15 mouse cellular contexts compared by ENCODE assay signal in genomic region chr15:31176566-31176965, GRCm38 (mm10). TPM values are rescaled to one million over a fixed set of nuclear protein-coding genes. Genes with fewer than 3 reads are reported as not detected.
DNase-seq lines count a peak whose midpoint lies in the region; ATAC-seq and TF ChIP-seq lines count a peak whose summit lies in the region.
"Had no signal": no experiment of that assay in that cellular context is flagged by ENCODE, and none has a peak within 500 bp of the region (broad histone marks: within the 10 kb centered on the region; RNA-seq: fewer than 3 reads in every experiment).

No protein-coding gene starts in this region.

- no peaks in the 10 kb centered on the region for H3K4me1 ChIP-seq in forebrain, postnatal 0 days (ENCODE audit: insufficient read depth)
- H3K4me1 ChIP-seq in forebrain, embryonic 13.5 days = 0 out of 2 replicates have a peak, but pooled peaks cover 5% of the 10 kb centered on the region
- H3K4me1 ChIP-seq in midbrain, embryonic 14.5 days (ENCODE audit: control insufficient read depth, insufficient read depth, low read length) = no peaks in the 10 kb centered on the region
- no peaks in the 10 kb centered on the region for H3K4me1 ChIP-seq in midbrain, embryonic 10.5 days
- no peaks in the 10 kb centered on the region for H3K4me1 ChIP-seq in intestine, postnatal 0 days (replicated peaks; ENCODE audit: control insufficient read depth, insufficient read depth, low read length)
- H3K4me1 ChIP-seq in neural tube, embryonic 14.5 days (ENCODE audit: control insufficient read depth, insufficient read depth, low read length) = no peaks in the 10 kb centered on the region
- H3K4me1 ChIP-seq: embryonic facial prominence, embryonic 13.5 days; midbrain, embryonic 12.5 days had no signal

- no peaks in the 10 kb centered on the region for H3K27me3 ChIP-seq in forebrain, postnatal 0 days (ENCODE audit: insufficient read depth, low read length)
- H3K27me3 ChIP-seq in forebrain, embryonic 13.5 days = no peaks in the 10 kb centered on the region
- no peaks in the 10 kb centered on the region for H3K27me3 ChIP-seq in midbrain, embryonic 14.5 days (ENCODE audit: control insufficient read depth, insufficient read depth, low read length)
- no peaks in the 10 kb centered on the region for H3K27me3 ChIP-seq in midbrain, embryonic 10.5 days (ENCODE audit: low read depth, poor library complexity, severe bottlenecking)
- no peaks in the 10 kb centered on the region for H3K27me3 ChIP-seq in intestine, postnatal 0 days (replicated peaks; ENCODE audit: control insufficient read depth, insufficient read depth, low read length)
- H3K27me3 ChIP-seq in neural tube, embryonic 14.5 days (ENCODE audit: control insufficient read depth, insufficient read depth, low read length) = no peaks in the 10 kb centered on the region
- H3K27me3 ChIP-seq: embryonic facial prominence, embryonic 13.5 days; midbrain, embryonic 12.5 days had no signal

- DNase-seq in forebrain, postnatal 0 days = peak; percentile 18
- DNase-seq in midbrain, embryonic 14.5 days = peak; percentile 42
- DNase-seq in midbrain, embryonic 10.5 days (ENCODE audit: low spot score) = no peak
- no peak for DNase-seq in lung, postnatal 36 days
- no peak for DNase-seq in cerebellum, adult 18-20 months
- DNase-seq: cerebellum, postnatal 36 days; heart, postnatal 36 days; layer of hippocampus, postnatal 36 days; thymus, postnatal 36 days had no signal

- WGBS in forebrain, postnatal 0 days = 49% methylated on average over 8 of the region's 8 CpGs
- 47% methylated on average over 8 of the region's 8 CpGs for WGBS in forebrain, embryonic 13.5 days
- 54% methylated on average over 8 of the region's 8 CpGs for WGBS in midbrain, embryonic 14.5 days
- 58% methylated on average over 8 of the region's 8 CpGs for WGBS in midbrain, embryonic 10.5 days
- WGBS in intestine, postnatal 0 days = 29% methylated on average over 8 of the region's 8 CpGs
- WGBS in neural tube, embryonic 14.5 days = 31% methylated on average over 8 of the region's 8 CpGs

- H3K4me2 ChIP-seq in forebrain, postnatal 0 days (ENCODE audit: low read depth) = no peak overlapping the region
- no peak overlapping the region for H3K4me2 ChIP-seq in forebrain, embryonic 13.5 days
- no peak overlapping the region for H3K4me2 ChIP-seq in midbrain, embryonic 14.5 days (ENCODE audit: low read length)
- H3K4me2 ChIP-seq in intestine, postnatal 0 days (replicated peaks; ENCODE audit: low read depth) = peak overlapping the region; percentile 51; the same call in 1 of the 2 replicates
- H3K4me2 ChIP-seq in neural tube, embryonic 14.5 days (ENCODE audit: low read depth, low read length) = peak overlapping the region; percentile 7; the same call in 1 of the 2 replicates
- H3K4me2 ChIP-seq: embryonic facial prominence, embryonic 13.5 days; midbrain, embryonic 12.5 days had no signal

- H3K27ac ChIP-seq in forebrain, postnatal 0 days (ENCODE audit: low read depth, low read length) = no peak overlapping the region
- no peak overlapping the region for H3K27ac ChIP-seq in forebrain, embryonic 13.5 days
- no peak overlapping the region for H3K27ac ChIP-seq in midbrain, embryonic 14.5 days (replicated peaks; ENCODE audit: low read depth, low read length)
- H3K27ac ChIP-seq in midbrain, embryonic 10.5 days (replicated peaks) = no peak overlapping the region; the same call in 1 of the 2 replicates
- no peak overlapping the region for H3K27ac ChIP-seq in intestine, postnatal 0 days (ENCODE audit: low read depth, low read length)
- no peak overlapping the region for H3K27ac ChIP-seq in neural tube, embryonic 14.5 days (ENCODE audit: low read depth, low read length)
- H3K27ac ChIP-seq: embryonic facial prominence, embryonic 13.5 days; midbrain, embryonic 12.5 days had no signal

- peak; percentile 47; the same call in 1 of the 2 replicates for ATAC-seq in forebrain, postnatal 0 days
- no peak for ATAC-seq in forebrain, embryonic 13.5 days
- no peak for ATAC-seq in midbrain, embryonic 14.5 days (ENCODE audit: low FRiP score, low TSS enrichment)
- ATAC-seq in intestine, postnatal 0 days = no peak
- peak; percentile 88 for ATAC-seq in neural tube, embryonic 14.5 days (ENCODE audit: low read depth)
- ATAC-seq: lung, postnatal 0 days had no signal

- H3K36me3 ChIP-seq in forebrain, postnatal 0 days (ENCODE audit: insufficient read depth) = no peaks in the 10 kb centered on the region
- H3K36me3 ChIP-seq in forebrain, embryonic 13.5 days (ENCODE audit: poor library complexity, severe bottlenecking) = no peaks in the 10 kb centered on the region
- H3K36me3 ChIP-seq in midbrain, embryonic 14.5 days (ENCODE audit: control insufficient read depth, insufficient read depth, low read length) = no peaks in the 10 kb centered on the region
- no peaks in the 10 kb centered on the region for H3K36me3 ChIP-seq in midbrain, embryonic 10.5 days
- no peaks in the 10 kb centered on the region for H3K36me3 ChIP-seq in intestine, postnatal 0 days (ENCODE audit: control insufficient read depth, insufficient read depth)
- H3K36me3 ChIP-seq in neural tube, embryonic 14.5 days (ENCODE audit: control insufficient read depth, insufficient read depth, low read length) = no peaks in the 10 kb centered on the region
- H3K36me3 ChIP-seq: embryonic facial prominence, embryonic 13.5 days; midbrain, embryonic 12.5 days had no signal

- no peak for TF ChIP-seq CTCF in forebrain, postnatal 0 days (IDR thresholded peaks at IDR 0.05; ENCODE audit: low read depth)
- no peak for TF ChIP-seq CTCF in intestine, postnatal 0 days (IDR thresholded peaks at IDR 0.05; ENCODE audit: low read depth)

- H3K9me3 ChIP-seq in forebrain, postnatal 0 days (ENCODE audit: low read length) = no peaks in the 10 kb centered on the region
- H3K9me3 ChIP-seq in forebrain, embryonic 13.5 days (replicated peaks) = no peaks in the 10 kb centered on the region
- no peaks in the 10 kb centered on the region for H3K9me3 ChIP-seq in midbrain, embryonic 14.5 days (ENCODE audit: control insufficient read depth, low read length)
- H3K9me3 ChIP-seq in midbrain, embryonic 10.5 days (replicated peaks) = no peaks in the 10 kb centered on the region
- H3K9me3 ChIP-seq in intestine, postnatal 0 days (ENCODE audit: control insufficient read depth) = no peaks in the 10 kb centered on the region
- H3K9me3 ChIP-seq in neural tube, embryonic 14.5 days (ENCODE audit: control insufficient read depth, low read length) = no peaks in the 10 kb centered on the region
- H3K9me3 ChIP-seq: embryonic facial prominence, embryonic 13.5 days; midbrain, embryonic 12.5 days had no signal

- no peak overlapping the region for H3K9ac ChIP-seq in forebrain, postnatal 0 days
- no peak overlapping the region for H3K9ac ChIP-seq in forebrain, embryonic 13.5 days
- no peak overlapping the region for H3K9ac ChIP-seq in midbrain, embryonic 14.5 days (replicated peaks; ENCODE audit: low read length)
- no peak overlapping the region for H3K9ac ChIP-seq in intestine, postnatal 0 days (ENCODE audit: low read depth, low read length)
- no peak overlapping the region for H3K9ac ChIP-seq in neural tube, embryonic 14.5 days (replicated peaks; ENCODE audit: low read depth, low read length)
- H3K9ac ChIP-seq: embryonic facial prominence, embryonic 13.5 days; midbrain, embryonic 12.5 days had no signal

- H3K4me3 ChIP-seq in forebrain, postnatal 0 days (ENCODE audit: low read depth, low read length) = no peak overlapping the region
- no peak overlapping the region for H3K4me3 ChIP-seq in forebrain, embryonic 13.5 days
- no peak overlapping the region for H3K4me3 ChIP-seq in midbrain, embryonic 14.5 days (replicated peaks; ENCODE audit: low read depth, low read length)
- no peak overlapping the region for H3K4me3 ChIP-seq in midbrain, embryonic 10.5 days
- H3K4me3 ChIP-seq in intestine, postnatal 0 days (ENCODE audit: low read depth, low read length) = no peak overlapping the region
- H3K4me3 ChIP-seq in neural tube, embryonic 14.5 days (ENCODE audit: low read depth, low read length) = no peak overlapping the region
- H3K4me3 ChIP-seq: embryonic facial prominence, embryonic 13.5 days; midbrain, embryonic 12.5 days had no signal

RNA-seq across cellular contexts. Expression of gene Dap, which starts 47.5 kb away (rescaled TPM):
- total RNA-seq in forebrain, postnatal 0 days (2014; rRNA removed) = 14.1 and 16.1 TPM in 2 replicates
- 21.1 and 22.6 TPM in 2 replicates for polyA plus RNA-seq in forebrain, postnatal 0 days (2015; fragmentation: Nextera tagmentation; extraction: Ambion mirVana)
- polyA plus RNA-seq in forebrain, embryonic 13.5 days (2015; fragmentation: Nextera tagmentation; extraction: Ambion mirVana) = 23.3 and 23.8 TPM in 2 replicates
- polyA plus RNA-seq in midbrain, embryonic 14.5 days (2014; fragmentation: Nextera tagmentation; extraction: Ambion mirVana) = 21.3 and 27.4 TPM in 2 replicates
- polyA plus RNA-seq in midbrain, embryonic 10.5 days (2016; fragmentation: Nextera tagmentation; extraction: Ambion mirVana) = 32.9 and 38.4 TPM in 2 replicates
- 124 and 130 TPM in 2 replicates for polyA plus RNA-seq in intestine, postnatal 0 days (2015; fragmentation: Nextera tagmentation; extraction: Ambion mirVana)
- polyA plus RNA-seq in neural tube, embryonic 14.5 days (2014; fragmentation: Nextera tagmentation; extraction: Ambion mirVana) = 23.0 and 30.5 TPM in 2 replicates

Comparison
In these comparisons a context has a peak if more than half of its experiments do, and no peak if none do; other contexts are left out.
1. ATAC-seq: peak in forebrain, postnatal 0 days (single experiment) and neural tube, embryonic 14.5 days (single experiment); none in forebrain, embryonic 13.5 days (single experiment), midbrain, embryonic 14.5 days (single experiment) and intestine, postnatal 0 days (single experiment).
2. DNase-seq: peak in forebrain, postnatal 0 days (single experiment) and midbrain, embryonic 14.5 days (single experiment); none in midbrain, embryonic 10.5 days (single experiment), lung, postnatal 36 days (single experiment) and cerebellum, adult 18-20 months (0 of 2).
3. H3K4me2 ChIP-seq: peak in intestine, postnatal 0 days (single experiment) and neural tube, embryonic 14.5 days (single experiment); none in forebrain, postnatal 0 days (single experiment), forebrain, embryonic 13.5 days (single experiment) and midbrain, embryonic 14.5 days (single experiment).